Mouse (Mus musculus) thymus, adult 18-20 months (tissue): ENCODE measurements around the gene Sorcs2.
"Not testable (repeated sequence)": the region's sequence is repeated elsewhere in the genome, so short reads cannot be mapped to it uniquely, and the experiment has no call there.

ENCODE experiments used
- DNase-seq, 2 experiments: peaks; one replicate each; pipeline ENCODE4 v3.0.0; 2022; ENCODE audit warnings: mixed read lengths in 2 of 2

Gene Sorcs2

DNA sequence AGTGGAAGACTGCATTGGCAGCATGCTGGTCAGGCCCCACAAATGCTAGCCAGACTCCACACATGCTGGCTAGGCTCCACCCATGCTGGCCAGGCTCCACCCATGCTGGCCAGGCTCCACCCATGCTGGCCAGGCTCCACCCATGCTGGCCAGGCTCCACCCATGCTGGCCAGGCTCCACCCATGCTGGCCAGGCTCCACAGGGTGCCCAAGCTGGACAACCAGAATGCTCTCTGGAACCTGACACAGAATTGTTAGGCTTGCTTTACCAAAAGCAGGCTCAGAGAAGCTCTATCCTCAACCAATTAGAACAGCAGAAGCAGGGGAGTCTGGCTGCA lies 7.4 kb downstream of the Sorcs2 start:
- DNase-seq = not testable (repeated sequence)

DNA sequence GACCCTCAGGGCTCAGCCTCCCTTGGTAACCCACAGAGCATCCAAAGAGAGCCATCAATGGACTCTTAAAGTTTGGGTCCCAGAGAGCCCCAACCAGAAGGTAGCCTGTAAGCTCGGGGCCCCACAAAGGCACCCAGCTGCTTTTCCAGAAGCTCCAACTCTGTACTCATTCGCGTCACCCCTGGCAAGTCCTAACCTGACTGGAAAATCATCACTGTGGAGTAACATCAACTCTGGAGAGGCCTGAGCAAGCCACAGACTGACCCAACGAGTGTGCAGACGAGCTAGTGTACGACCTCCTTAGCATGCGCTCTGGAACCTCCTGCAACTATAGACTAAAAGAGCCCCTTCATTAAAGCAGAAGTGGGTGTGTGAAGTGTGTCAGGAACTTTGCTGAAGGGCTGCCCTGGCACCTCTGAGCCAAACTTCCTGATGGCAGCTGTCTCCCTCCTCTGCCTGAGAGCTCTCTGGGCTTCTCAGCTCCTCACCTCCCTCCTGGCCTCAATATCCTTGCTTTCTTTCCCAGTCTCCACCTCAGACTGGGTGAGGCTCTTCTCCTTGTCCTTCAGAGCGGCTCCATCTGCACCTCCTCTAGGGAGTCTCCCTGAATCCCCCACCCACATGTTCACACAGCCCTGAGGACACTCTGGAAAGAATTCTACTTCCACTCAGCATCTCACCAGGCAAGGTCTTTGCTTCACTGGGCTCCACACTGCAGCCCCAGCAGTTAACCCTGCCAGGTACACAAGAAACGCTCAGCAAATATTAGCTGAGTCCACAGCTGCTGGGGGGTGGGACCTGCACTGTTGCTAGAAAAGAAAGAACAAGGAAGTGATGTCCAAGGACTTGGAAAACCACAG lies 8.0 kb downstream of the Sorcs2 start:
- DNase-seq = no peak

DNA sequence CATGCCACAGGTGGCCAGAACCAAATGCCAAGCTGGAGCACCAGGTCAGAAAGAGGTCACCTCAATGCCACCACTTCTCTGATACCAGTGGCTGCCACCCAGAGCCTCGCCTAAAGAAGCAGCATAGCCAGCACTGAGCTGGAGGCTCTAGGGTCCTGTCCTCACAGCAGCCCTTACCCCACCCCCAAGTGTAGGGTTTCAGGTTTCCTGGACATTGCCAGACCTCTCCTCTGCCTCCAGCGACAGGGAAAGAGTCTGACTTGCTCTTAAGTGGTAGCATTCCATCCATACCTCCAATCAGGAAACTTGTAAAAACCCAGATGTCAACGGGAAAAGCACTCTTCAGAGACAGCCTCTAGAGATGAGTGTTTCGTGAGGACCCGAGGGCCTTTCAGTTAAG lies 12.9 kb downstream of the Sorcs2 start:
- DNase-seq = no peak

DNA sequence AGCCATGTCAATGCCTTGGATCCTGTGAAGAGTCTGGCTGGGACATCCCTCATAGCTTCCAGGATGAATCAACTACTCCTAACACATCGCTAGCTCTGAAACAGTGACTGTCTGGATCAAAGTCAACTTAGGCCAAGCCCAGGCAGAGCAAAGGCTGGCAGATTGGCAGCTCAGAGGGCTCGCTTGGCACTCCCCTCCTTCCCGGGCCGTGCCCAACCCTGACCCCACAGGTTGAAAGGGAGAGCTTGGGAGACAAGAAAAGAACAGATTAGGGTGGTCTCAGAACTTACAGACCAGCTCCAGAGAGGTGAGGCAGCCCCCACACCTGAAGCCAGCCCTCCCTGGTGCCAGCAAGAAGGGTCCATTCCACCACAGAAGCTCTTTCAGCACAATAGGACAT lies 14.5 kb downstream of the Sorcs2 start:
- no peak for DNase-seq

DNA sequence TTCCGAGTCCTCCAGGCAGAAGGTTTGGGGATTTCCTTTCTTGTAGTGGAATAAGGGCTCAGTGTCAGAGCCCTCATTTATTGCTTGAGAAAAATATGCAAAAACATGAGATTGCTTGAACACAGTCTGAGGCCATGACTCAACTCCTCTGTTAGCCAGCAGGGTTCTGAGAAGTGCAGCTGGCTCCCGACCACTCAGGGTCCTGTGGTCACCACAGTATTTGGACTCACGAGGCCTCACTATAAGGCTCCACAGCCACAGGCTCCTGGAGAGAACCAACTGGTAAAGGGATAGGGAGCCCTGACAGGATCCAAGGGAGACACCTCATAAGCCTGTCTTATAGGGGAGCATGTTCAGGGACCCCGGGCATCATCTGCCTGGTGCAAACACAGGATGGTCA lies 15.2 kb downstream of the Sorcs2 start:
- DNase-seq = no peak

DNA sequence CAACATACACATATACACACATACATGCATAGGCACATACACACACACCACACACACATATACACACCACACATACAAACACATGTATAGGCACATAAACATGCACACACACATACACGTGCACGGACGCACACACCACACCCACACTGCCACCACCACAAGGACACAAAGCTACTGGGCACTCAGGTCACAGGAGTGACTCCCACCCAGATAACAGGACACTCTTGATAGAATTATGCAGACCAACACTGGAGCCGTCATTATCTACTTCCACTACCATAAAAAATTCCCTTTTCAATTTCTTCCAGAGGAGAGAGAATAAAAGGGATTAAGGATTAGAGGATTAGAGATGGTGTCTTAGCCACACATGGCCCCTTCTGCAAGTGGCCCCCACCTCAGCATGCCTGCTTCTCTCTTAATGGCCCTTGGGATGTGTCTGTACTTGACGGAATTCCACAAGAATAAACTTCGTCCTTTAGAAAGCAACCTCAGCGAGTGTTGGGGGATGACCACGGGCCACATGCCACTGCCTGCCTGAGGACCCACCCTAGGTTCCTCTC lies 15.7 kb downstream of the Sorcs2 start:
- DNase-seq = no peak

DNA sequence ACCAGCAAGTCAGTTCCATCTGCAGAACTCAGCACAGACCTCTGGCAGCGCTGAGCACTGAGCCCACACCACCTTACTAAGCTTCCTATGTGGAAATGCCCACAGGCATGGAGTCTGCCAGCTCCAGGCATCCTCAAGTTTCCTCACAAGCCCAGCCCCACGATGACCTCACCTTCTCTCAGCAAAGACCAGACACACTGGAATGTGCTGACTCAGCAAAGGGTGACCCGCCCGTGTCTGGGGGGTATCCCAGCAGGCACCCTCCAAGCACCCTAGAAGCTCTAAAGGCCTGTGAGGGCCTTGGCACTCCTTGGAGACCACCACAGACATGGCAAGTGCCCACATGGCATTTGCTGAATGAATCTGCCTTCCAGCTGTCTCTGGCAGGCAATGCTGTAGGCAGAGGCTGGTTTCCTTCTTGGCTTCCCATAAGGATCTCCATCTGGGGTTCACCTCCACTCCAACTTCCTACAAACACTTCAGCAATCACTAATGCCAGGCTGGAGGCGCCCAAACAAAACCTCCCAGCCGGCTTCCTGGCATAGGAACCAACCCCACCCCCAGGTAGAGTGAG lies 17.9 kb downstream of the Sorcs2 start:
- no peak for DNase-seq

DNA sequence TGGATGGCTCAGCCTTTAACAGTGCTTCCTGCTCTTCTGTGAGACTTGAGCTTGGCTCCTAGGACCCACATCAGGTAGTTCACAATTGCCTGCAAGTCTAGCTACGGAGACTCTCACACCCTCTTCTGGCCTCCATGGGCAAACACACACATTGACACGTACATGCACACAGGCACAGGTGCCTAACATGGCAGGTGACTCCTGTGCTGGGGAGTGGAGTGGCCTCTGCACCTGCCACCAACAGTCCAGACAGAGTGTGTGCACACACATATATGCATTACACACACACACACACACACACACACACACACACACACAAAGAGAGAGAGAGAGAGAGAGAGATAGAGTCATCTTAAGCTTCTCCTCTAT lies 19.6 kb downstream of the Sorcs2 start:
- DNase-seq = no peak

DNA sequence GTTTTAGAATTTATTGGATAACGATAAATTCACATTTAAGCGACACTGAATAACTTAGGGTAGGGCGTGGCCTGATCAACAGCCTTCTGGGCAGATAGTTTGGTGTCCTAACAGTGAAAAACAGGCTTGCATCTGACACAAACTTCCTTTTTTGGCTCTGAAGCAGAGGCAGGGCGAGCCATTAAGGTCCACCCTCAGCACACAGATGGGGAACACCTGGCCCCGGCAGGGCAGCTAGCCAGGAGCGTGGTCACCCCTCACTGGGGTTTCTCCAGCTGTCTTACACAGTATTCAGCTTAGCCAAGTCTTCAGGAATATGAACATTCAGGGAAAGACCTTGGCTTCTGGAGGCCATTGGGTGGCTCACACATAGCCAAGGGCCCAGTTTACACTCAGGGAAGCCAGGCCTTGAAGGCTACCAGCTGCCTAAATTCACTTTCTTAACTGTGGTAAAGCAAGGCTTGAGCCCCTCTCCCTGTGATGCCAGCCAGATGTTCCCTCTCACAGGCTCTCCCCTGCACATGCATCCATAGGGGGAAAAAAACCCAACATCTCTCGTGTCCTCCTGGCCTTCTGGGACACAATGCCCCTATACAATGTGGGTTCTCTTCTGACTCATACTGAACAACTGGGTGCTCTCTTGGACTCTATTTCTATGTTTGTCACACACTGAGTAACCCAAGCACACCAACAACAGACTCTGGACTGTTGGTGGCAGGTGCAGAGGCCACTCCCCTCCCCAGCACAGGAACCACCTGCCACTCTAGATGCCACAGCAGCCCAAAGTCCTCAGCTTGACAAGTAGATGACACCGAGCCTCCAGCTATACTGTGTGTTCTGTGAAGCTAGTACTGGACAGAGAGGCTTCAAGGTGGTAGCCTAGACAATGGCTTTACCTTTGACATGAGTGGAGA lies 20.2 kb downstream of the Sorcs2 start:
- peak; percentile 63 to 76 for DNase-seq

DNA sequence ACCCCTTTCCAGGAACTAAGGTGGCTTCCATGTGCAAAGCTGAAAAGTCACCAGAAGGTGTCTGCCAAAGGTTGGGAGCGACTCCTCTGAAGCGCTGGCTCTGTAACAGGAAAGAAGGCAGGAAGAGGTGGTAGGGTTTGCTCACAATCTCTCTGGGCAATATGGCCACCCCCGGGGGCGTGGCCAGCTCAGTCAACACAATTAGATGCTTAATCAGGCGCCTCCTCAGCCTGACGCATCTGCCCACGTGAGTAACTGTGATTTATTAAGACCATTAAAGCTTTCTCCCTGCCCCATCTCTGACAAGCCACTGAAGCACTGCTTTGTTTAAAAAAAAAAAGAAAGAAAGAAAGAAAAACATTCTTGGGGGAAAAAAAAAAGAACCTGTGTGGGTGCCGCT lies 22.1 kb downstream of the Sorcs2 start:
- DNase-seq = no peak

DNA sequence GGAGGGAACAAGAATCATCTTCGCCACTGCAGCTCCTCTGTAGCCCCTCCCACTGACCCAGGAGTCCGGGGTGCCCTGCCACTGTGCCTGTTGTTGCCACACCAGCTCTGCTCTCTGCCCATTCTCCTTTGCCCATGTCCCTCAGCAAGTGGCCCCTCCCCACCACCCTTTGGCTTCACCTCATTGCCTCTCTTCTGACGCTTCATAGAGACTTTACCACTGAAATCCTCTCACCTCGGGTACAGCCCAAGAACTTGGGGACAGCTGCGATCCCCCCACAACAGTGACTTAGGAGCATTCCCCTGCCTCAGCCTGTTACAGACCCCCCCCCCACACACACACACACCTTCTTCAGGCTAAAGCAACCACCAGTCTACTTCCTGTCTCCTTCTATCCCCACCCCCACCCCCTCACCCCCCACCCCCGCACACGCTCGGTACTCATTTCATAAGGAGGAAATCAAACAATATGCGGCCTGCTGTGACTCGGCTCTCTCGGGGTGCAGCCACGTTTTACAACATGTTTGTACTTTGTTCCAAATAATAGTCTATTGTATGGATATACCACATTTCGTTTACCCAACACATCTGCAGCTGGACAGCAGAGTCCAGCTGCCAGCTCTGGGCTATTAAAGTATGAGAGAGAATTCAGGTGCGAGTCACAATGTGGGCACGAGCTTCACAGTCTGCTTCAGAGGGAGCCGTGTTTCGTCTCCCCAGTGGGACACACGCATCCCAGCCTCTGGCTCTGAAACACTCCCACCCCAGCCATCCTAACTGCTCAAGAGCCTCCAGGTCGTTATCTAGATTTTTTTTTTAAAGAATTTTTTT lies 23.5 kb downstream of the Sorcs2 start:
- peak in 1 of 2 experiments; percentile 48 for DNase-seq

DNA sequence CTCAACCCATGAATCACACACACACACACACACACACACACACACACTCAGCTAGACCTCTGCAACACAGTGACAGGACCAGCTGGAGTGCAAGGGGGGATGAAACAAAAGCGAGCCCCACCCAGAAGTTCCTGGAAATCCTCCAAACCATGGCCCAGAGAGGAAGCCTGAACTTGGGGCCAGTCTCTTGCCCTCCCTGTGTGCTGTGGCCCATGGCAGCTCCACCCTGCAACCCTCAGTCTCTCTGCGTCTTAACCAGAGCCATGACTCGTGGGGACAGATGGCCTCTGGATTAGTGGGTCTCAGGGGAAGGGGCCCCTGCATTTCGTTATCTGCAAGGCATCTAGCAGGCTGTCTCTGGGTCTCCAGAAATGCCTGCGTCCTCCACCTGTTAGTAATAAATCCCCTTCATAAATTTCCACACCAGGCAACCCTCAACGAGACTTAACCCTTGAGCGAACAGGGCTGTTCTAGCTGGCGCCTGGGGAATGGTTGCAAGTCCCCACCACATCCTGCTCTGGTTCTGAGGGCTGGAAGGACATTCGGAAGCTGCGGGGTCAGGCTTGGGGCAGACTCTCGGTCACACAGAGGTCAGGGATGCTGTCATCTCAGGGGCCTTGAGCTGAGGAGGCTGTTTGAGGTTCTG lies 24.6 kb downstream of the Sorcs2 start:
- no peak for DNase-seq

DNA sequence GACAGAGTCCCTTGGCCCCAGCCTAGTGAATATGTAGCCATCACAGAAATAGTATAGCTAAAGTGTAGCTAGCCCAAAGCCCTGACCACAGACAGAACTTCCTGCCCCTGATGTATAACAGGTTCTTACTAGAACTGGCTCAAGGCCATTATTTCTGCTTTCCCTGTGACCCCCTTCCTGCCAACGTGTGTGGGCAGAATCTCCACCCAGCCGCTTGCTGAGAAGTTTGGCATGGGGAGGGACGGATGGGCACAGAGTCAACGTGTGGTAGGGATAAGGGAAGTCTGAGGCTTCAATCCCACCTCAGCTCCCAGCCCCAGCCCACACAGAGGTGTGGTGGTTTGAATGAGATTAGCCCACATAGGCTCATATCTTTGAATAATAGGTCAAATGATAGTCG lies 26.2 kb downstream of the Sorcs2 start:
- DNase-seq = no peak

DNA sequence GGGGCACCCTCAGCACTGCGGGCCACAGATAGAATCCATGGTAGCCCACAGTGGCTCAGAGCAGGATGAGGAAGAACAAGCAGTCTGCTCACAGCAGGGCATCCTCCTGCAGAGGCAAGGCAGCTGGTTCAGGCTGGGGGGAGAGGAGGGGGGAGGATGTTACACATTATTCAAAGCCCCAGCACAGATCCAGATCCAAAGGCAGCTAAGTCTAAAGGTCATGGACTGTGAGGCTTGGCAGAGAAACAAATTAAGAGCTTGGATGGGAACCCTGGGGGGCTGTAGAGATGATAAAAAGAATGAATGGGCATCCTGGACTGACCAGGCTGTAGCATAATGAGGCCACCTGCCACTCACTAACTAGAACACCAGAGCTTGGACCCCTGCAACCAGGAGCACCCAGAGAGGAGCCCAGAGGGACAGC lies 28.7 kb downstream of the Sorcs2 start:
- DNase-seq = peak in 1 of 2 experiments; percentile 17

DNA sequence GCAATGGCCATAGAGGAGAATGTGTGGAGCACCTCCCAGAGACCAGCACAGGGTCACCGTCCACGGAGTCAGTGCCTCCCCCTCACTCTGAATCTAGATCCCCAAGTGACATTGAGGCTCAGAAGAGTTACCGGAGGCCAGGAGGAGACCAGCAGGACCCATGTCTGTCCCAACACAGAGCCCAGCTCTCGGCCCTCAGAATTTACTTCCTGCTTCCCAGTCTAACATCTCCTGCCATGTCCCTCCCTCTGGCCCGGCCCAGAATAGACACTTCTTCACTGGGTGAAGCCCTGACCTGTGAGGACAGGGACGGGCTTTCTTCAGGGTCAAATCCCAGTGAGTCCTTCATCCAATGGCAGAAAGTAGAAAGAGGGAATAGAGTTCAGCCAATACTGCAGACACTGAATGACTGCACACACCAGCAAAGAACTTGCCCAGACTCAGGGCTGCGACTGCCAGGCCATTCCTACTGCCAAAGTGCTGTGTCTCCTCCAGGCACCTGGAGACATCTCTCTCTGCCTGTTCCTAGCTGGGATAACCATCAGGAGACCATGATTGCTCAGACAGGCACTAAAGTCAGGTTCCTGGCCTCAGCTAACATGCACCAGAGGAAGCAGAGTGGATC lies 29.3 kb downstream of the Sorcs2 start:
- DNase-seq = no peak

DNA sequence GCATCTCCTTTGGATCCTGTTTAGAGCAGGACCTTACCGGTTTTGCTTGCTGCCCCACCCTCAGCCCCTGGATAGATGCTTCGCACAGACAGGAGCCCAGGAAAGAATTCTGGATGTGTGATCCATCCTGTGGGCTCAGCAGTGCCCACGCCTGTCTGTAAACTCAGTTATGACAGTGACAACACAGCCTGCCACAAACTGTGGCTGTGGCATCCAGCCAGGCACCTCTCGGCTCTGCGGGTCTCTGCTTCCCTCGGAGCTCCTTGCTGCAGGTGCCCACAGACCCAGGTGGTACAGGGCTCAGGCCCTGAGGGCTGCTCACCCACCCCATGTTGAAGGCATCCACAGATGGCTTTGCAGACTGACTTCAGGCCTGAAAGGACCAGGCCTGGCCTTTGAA lies 30.0 kb downstream of the Sorcs2 start:
- DNase-seq = peak; percentile 51 to 52

DNA sequence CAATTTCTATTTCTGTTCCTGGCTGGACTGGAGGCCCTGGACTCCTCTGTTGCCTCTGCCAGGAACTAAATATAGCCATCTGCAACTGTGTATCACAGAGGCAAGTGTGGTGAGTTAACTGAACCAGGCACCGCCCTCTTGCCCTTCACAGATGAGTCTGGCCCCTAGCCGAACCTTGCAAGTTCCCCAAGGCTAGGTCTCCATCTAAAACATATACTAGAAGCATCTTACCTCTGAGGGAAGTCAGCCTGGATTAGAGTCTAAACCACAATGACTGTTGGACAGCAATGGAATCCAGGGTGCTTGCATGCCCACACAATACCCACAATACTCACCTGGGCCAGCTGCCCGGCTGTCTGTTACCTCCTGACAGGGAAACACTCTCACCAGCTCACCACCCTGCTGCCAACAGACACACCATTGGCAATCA lies 30.7 kb downstream of the Sorcs2 start:
- no peak for DNase-seq

DNA sequence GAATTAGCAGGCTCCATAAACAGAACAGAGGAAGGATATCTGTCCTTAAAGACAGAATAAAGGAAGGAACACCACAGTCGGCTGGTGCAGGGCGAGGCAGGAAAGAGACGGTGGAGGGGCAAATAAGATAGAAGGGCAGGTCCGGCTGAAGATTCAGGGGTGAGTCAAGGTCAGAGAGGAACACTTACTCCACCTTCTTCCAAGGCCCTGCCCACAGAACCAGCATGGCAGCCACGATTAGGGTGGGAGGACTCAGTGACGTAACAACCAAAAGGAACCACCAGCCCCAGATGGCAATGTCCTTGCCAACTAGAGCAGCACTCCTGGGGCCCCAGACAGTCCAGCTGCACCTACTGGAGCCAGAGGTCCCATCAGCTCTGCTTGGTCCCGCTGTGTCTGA lies 36.2 kb downstream of the Sorcs2 start:
- no peak for DNase-seq

DNA sequence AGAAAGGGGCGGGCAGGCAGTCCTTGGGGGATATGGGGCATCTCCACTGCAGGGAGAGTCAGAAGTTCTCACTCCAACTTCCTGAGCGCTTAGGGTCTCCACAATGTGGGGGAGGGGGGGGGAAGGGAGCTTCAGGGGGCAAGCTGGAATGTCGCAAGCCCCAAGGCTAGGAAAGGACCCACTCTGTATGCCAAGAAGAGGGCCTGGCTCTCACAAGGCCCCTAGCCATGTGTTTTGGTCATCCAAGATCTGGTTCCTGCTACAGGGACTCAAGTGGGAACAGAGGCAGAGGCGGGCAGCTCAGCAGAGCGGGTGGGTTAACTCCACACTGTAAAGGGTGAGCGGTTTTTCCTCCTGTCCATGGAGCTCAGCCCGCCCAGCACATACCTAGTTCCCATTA lies 37.6 kb downstream of the Sorcs2 start:
- no peak for DNase-seq

DNA sequence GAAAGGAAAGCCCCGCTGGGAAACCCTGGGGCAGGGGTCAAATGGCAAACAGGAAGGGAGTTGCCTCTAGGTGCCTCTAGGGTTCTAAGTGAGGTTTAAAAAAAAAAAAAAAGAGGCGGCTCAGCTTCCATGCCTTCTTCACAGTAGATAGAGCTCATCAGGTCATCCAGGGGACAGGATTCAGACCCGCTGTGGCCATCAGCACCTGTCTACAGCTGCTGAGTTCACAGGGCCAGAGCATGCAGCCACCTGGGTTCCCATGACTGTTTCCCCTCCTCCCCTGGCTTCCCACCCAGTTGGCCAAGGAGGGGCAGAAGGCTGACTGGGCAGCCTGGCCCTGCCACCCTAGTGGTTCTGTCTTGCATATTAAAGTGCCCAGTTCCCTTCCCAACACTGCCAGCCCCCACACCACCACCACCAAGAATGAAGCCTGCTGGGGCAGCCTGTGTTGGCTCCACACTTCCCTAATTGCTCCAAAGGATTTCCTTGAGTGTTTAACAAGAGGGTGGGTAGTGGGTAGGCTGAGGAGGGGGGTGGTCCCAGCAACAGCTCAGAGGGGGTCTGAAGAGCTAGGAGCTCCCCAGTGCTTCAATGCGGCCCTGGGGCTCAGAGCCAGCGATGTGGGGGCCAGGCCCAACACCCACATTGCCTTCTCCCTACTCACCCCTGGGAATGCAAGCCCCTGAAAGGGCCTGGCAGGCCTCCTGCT lies 38.2 kb downstream of the Sorcs2 start:
- DNase-seq = no peak

DNA sequence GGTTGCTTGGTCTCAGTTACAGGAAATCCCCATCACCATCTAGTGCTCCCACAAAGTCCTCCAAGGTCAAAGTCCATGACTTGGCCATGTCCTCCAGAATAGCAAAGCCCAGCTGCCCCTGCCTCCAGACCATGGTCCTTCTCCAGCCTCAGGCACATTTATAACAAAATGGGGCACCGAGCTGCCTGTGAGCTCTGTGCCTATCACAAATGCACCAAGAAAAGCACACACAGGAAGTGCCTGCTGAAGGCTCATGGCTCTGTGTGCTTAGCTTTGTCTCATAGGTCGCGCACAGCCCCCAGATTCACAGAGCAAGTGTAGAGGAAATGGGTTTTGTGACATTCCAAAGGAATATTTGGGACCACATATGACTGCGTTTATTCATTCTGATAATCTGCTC lies 39.8 kb downstream of the Sorcs2 start:
- DNase-seq = no peak
